Mouse (Mus musculus) thymus, postnatal 14 days (tissue): ENCODE measurements around the gene Bglap3.

Experiments used
- DNase-seq: peaks from one replicate; pipeline ENCODE4 v3.0.0; 2021

Gene Bglap3

DNA sequence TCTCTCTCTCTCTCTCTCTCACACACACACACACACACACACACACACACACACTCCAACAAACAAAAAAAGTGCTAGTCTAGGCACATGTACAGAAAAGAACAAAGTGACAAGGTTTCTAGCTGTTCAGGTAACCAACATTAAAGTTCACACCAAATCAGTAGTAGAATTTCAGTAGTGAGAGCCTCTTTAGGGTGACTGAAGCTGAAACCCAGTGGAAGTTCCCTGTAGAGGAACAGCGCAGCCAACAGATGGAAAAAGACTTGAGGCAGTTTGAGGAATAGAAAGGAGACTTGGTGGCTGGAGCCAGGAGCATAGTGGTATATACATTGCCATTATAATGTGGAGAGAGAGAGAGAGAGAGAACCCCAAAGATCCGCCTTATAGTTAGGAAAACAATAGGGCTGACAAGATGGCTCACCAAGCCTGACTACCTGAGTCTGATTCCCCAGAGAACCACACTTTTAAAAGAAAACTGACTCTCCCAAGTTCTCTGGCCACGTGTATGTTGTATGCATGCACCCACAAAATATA, 37.6 kb downstream of the Bglap3 start:
- DNase-seq = no peak

DNA sequence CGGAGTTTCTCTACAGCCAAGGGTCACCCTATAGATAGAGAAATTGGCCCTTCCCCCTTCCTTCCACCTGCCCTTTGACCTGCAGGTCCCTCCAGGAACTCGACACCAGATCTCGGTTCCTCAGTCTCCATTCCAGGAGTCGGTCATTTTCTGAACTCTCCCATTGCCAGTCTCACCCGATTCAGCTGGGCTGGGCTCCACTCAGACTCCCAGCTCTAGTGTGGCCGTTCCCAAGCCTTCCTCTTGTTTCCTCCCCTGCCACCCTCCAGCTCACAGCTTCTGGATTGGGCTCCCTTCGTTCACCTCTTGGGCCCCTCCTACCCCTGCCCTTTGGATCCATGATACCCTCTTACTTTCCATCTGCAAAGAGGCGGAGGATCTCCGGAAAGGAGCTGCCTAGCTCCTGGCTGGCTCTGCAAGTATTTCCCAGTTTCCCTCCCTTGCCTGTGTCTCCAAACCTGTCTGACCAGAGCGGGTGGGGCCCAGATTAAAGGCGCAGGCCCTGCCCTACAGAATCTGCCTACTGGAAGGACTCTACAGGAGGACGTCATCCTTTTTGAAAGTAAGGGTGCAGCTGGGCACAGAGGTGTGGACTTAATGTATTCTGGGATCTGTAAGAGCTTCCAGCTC, 38.4 kb downstream of the Bglap3 start:
- DNase-seq = no peak

DNA sequence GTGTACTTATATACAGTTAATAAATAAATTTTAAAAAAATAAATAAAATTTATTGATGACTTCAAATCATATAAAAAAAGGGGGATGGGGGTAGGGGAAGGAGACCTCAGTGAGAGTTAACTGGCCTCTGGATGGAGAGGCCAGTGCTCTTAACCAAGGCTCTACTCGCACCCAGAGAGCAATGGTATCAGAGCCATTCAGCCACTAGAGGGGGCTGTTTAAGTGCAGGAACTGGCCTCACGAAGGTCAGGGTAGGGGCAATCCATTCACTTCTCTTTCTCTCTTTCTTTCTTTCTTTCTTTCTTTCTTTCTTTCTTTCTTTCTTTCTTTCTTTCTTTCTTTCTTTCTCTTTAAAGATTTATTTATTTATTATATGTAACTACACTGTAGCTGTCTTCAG, 41.3 kb downstream of the Bglap3 start:
- peak; percentile 69 for DNase-seq

DNA sequence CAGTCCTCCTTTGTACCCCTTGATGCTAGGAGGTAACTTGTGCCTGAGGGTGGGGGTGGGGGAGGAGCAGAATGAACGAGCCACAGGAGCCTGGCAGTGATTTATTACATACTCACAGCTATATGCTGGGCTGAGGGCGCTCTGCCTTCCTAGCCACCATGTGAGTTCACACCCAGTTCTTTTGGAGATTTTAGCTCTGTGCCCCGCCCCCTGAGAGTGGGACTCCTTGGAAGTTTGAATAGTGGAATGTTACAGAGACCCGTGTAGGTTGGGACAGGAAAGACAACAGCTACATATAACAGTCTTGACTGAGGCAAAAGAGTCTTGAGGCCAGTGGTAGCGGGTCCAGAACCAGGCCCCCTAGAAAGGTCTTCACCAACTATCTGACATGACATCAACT, 43.6 kb downstream of the Bglap3 start:
- DNase-seq = no peak

DNA sequence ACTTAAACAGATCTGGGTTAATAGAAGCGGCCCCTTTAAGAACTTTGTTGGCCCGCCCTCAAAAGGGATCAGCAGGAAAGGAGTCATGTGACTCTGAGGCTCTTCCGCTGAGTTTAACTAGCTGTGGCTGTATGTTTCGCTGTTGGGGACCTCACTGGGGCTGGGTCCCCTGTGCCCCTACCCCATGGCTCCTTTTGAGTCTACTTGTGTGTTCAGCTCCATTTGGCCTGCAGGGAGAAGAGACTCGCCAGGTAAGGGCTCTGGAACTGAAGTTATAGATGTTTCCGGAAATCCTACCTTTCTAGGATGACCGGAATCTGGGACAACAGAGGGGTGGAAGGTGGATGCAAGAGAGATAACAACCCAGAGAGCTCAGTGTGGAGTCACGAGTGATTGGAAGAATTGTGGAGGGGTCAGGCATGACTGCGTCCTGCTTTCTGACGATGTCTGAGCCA, 47.6 kb downstream of the Bglap3 start, which contains the start of gene Glmp:
Gene Glmp (plus strand): TSS at position 73 of the 455 bp plus-strand sequence.
- DNase-seq = peak; percentile 57
